Mouse (Mus musculus) megakaryocyte progenitor cell, adult 5-6 weeks (primary cell): ENCODE data around the gene Gm10770. TPM values are rescaled to one million over a fixed set of nuclear protein-coding genes. Genes with fewer than 3 reads are reported as not detected.
"Not testable (repeated sequence)": the region's sequence is repeated elsewhere in the genome, so short reads cannot be mapped to it uniquely, and the experiment has no call there.

Experiments
- ATAC-seq: replicated peaks from 2 replicates; pipeline ENCODE4 v1.8.0; 2016; ENCODE audit warnings: mild to moderate bottlenecking, moderate TSS enrichment, inconsistent platforms; ENCODE audit not compliant: poor library complexity
- total RNA-seq, 2 experiments: library from RNA; stranded (forward) in 1 of 2; stranded (reverse) in 1 of 2; fragments of 157-497, 149-512 nt in 1 of 2; fragments of 200-1000 nt in 1 of 2; gene quantifications; 2 replicates each; pipeline versions ENCODE4 v1.2.3 to v1.2.4; 2015 to 2017

The Gm10770 gene
- not detected in 2 replicates for total RNA-seq (2015)
- not detected in 2 replicates for total RNA-seq (2017)

GRCm38 (mm10) chr2:150179579-150179978 is at the start of gene Gm10770:
Gene Gm10770, minus strand, starts transcription at chr2:150179679.
- ATAC-seq, result not testable (repeated sequence)

GRCm38 (mm10) chr2:150223263-150223662 is 43.8 kb upstream of the Gm10770 start:
- not testable (repeated sequence) for ATAC-seq

- peak; percentile 15 for ATAC-seq
These were observed 38.9 kb upstream of the Gm10770 start for GRCm38 (mm10) chr2:150218363-150218725.

GRCm38 (mm10) chr2:150217600-150218362 is 38.3 kb upstream of the Gm10770 start, which contains the start of gene Zfp937:
Gene Zfp937, plus strand, starts transcription at chr2:150218073.
- peak; percentile 98 for ATAC-seq

- ATAC-seq, result not testable (repeated sequence)
These were observed 2.1 kb upstream of the Gm10770 start, which contains the start of gene Gm14139 for GRCm38 (mm10) chr2:150181570-150181999. Gene Gm14139, plus strand, starts transcription at chr2:150181755.

- not testable (repeated sequence) for ATAC-seq
These were observed 1.6 kb upstream of the Gm10770 start for GRCm38 (mm10) chr2:150181046-150181445.

GRCm38 (mm10) chr2:150173833-150174232 is 5.6 kb downstream of the Gm10770 start:
- ATAC-seq, result no peak

- ATAC-seq, result no peak
These were observed 12.8 kb downstream of the Gm10770 start for GRCm38 (mm10) chr2:150166703-150167102.

GRCm38 (mm10) chr2:150136435-150136897 is 43.0 kb downstream of the Gm10770 start, which contains the start of gene Zfp120:
Gene Zfp120, minus strand, starts transcription at chr2:150136708.
- ATAC-seq, result peak; percentile 90

GRCm38 (mm10) chr2:150132773-150133172 is 46.7 kb downstream of the Gm10770 start:
- no peak for ATAC-seq

GRCm38 (mm10) chr2:150132002-150132401 is 47.5 kb downstream of the Gm10770 start:
- ATAC-seq, result peak; percentile 57

Other genes with a start within 250 kb of the Gm10770 start
- 10.3 and 12.9 TPM in 2 replicates for gene Zfp120, start 43.0 kb downstream of the Gm10770 start, total RNA-seq (2015)
- gene Zfp120, start 43.0 kb downstream of the Gm10770 start, total RNA-seq (2017), result 15.7 and 19.5 TPM in 2 replicates
- not detected in 2 replicates for gene Gm14139, start 2.1 kb upstream of the Gm10770 start, total RNA-seq (2015)
- gene Gm14139, start 2.1 kb upstream of the Gm10770 start, total RNA-seq (2017), result not detected in 2 replicates
- gene Zfp937, start 38.4 kb upstream of the Gm10770 start, total RNA-seq (2015), result 2.1 and 3.5 TPM in 2 replicates
- gene Zfp937, start 38.4 kb upstream of the Gm10770 start, total RNA-seq (2017), result 1.4 and 2.4 TPM in 2 replicates
- 6.4 and 6.9 TPM in 2 replicates for gene Gm21994, start 75.9 kb upstream of the Gm10770 start, total RNA-seq (2015)
- gene Gm21994, start 75.9 kb upstream of the Gm10770 start, total RNA-seq (2017), result 3.3 and 5.9 TPM in 2 replicates
- gene Gm14124, start 77.8 kb upstream of the Gm10770 start, total RNA-seq (2015), result not detected in 2 replicates
- not detected in 2 replicates for gene Gm14124, start 77.8 kb upstream of the Gm10770 start, total RNA-seq (2017)
- 1.5 and 1.7 TPM in 2 replicates for gene Gm10130, start 144.0 kb upstream of the Gm10770 start, total RNA-seq (2015)
- 10.7 and 18.8 TPM in 2 replicates for gene Gm10130, start 144.0 kb upstream of the Gm10770 start, total RNA-seq (2017)
- 2.2 and 2.4 TPM in 2 replicates for gene 3300002I08Rik, start 183.1 kb upstream of the Gm10770 start, total RNA-seq (2015)
- gene 3300002I08Rik, start 183.1 kb upstream of the Gm10770 start, total RNA-seq (2017), result 4.9 and 6.6 TPM in 2 replicates